Comparison of ENCODE assay signal across 8 mouse cellular contexts in the genomic region with DNA sequence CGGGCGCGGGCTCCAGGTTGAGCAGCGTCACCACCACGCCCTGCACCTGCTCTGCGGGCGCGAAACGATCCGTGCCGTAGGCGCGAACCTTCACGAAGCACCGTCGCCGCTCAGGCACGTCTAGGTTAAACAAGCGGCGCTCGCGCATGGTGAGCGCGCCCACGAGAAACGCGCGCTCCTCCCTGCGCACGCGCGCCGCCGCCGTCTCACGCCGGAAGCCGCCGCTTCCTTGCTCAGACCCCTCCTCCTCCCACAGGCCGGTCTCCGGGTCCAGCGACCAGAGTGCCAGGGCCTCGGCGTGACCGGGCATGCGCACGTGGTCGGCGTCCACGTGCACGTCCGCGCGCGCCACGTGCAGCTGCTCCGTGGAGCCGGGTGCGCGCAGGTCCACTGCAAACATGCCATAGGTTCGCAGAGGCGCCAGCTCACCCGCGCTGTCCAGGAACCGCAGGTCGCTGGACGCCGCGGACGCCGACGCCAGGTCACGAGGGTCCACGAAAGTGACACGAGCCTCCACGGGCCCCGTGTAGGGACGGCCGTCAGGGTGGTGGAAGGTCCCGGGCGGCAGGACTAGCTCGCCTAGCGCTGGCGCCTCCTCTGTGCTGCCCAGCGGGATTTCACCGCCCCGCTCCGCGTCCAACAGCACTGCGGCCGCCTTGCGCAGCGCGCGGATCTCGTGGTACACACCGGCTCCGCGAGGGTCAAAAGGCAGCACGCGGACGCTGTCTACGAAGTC. TPM values are rescaled to one million over a fixed set of nuclear protein-coding genes. Genes with fewer than 3 reads are reported as not detected.
DNase-seq lines count a peak whose midpoint lies in the region; ATAC-seq and TF ChIP-seq lines count a peak whose summit lies in the region.

No protein-coding gene starts in this region.

- H3K27ac ChIP-seq in brown adipose tissue, adult 24 weeks (replicated peaks; ENCODE audit: low read depth, low read length) = no peak overlapping the region
- H3K27ac ChIP-seq in heart, embryonic 15.5 days = no peak overlapping the region
- no peak overlapping the region for H3K27ac ChIP-seq in kidney, postnatal 0 days

- TF ChIP-seq POLR2A in lung, adult 2 months (IDR thresholded peaks at IDR 0.05; ENCODE audit: borderline replicate concordance, extremely low read depth, low read depth, low read length) = no peak

- H3K36me3 ChIP-seq in heart, embryonic 15.5 days = no peaks in the 10 kb centered on the region
- no peaks in the 10 kb centered on the region for H3K36me3 ChIP-seq in kidney, postnatal 0 days (ENCODE audit: insufficient read depth, low read length)

- H3K4me3 ChIP-seq in brown adipose tissue, adult 24 weeks (ENCODE audit: insufficient read depth, low read depth, low read length) = peak overlapping the region; percentile 42
- H3K4me3 ChIP-seq in heart, embryonic 15.5 days = peak overlapping the region; percentile 49
- peak overlapping the region; percentile 36 for H3K4me3 ChIP-seq in kidney, postnatal 0 days (replicated peaks; ENCODE audit: low read depth, low read length)
- H3K4me3 ChIP-seq in lung, adult 2 months (replicated peaks; ENCODE audit: extremely low read depth, low read depth, low read length) = peak overlapping the region; percentile 45

- DNase-seq in layer of hippocampus, adult 9-11 months = peak; percentile 50
- no peak for DNase-seq in layer of hippocampus, adult 8-10 months (ENCODE audit: low spot score in 2 of 2)
- DNase-seq in kidney, postnatal 0 days (ENCODE audit: low spot score) = peak; percentile 71
- DNase-seq in lung, adult 2 months = peak; percentile 12
- DNase-seq in retina, embryonic 14.5 days (ENCODE audit: low spot score) = peak; percentile 71

- H3K4me1 ChIP-seq in brown adipose tissue, adult 24 weeks (ENCODE audit: control insufficient read depth, insufficient read depth, insufficient read length, low read length) = peaks cover 3% of the 10 kb centered on the region; the same call in 1 of the 2 replicates
- peaks cover 33% of the 10 kb centered on the region for H3K4me1 ChIP-seq in heart, embryonic 15.5 days (replicated peaks)
- H3K4me1 ChIP-seq in kidney, postnatal 0 days (replicated peaks; ENCODE audit: insufficient read depth, low read length) = peaks cover 13% of the 10 kb centered on the region; the same call in 1 of the 2 replicates
- peaks cover 8% of the 10 kb centered on the region for H3K4me1 ChIP-seq in lung, adult 2 months (ENCODE audit: control insufficient read depth, insufficient read depth, low read length)

- peaks cover 97% of the 10 kb centered on the region for H3K27me3 ChIP-seq in heart, embryonic 15.5 days
- H3K27me3 ChIP-seq in kidney, postnatal 0 days (ENCODE audit: insufficient read depth, low read length) = peaks cover 79% of the 10 kb centered on the region

- whole genome bisulfite sequencing in heart, embryonic 15.5 days = 8% methylated on average over 101 of the region's 103 CpGs
- WGBS in kidney, postnatal 0 days = 8% methylated on average over 101 of the region's 103 CpGs
- WGBS in lung, adult 2 months = 5% methylated on average over 102 of the region's 103 CpGs

- peak overlapping the region; percentile 64 for H3K4me2 ChIP-seq in heart, embryonic 15.5 days
- peak overlapping the region; percentile 54 for H3K4me2 ChIP-seq in kidney, postnatal 0 days (ENCODE audit: low read length)

- peak overlapping the region; percentile 48 for H3K9ac ChIP-seq in heart, embryonic 15.5 days
- H3K9ac ChIP-seq in kidney, postnatal 0 days (ENCODE audit: low read depth, low read length) = no peak overlapping the region; the same call in 1 of the 2 replicates

- no peak for ATAC-seq in heart, embryonic 15.5 days (replicated peaks; ENCODE audit: insufficient number of reproducible peaks, insufficient read depth, low FRiP score, low read depth)
- ATAC-seq in kidney, postnatal 0 days (replicated peaks; ENCODE audit: low FRiP score, low read depth) = peak; percentile 57
- no peak for ATAC-seq in megakaryocyte-erythroid progenitor cell, adult 5-6 weeks (replicated peaks; ENCODE audit: low FRiP score, low TSS enrichment, poor library complexity, severe bottlenecking)

- no peak for TF ChIP-seq CTCF in kidney, postnatal 0 days (IDR thresholded peaks at IDR 0.05; ENCODE audit: low read depth)
- TF ChIP-seq CTCF in lung, adult 2 months (IDR thresholded peaks at IDR 0.05; ENCODE audit: insufficient read depth, low read length) = no peak

- no peaks in the 10 kb centered on the region for H3K9me3 ChIP-seq in heart, embryonic 15.5 days (replicated peaks)
- H3K9me3 ChIP-seq in kidney, postnatal 0 days (replicated peaks; ENCODE audit: low read length) = no peaks in the 10 kb centered on the region

RNA-seq across cellular contexts. Expression of a gene that starts 5.3 kb away (rescaled TPM):
- under 1 TPM; 0.57 to 0.62 (median 0.59) TPM for total RNA-seq in layer of hippocampus, adult 8-10 months (2022)
- not detected in 2 replicates for polyA plus RNA-seq in brown adipose tissue, adult 24 weeks (2012; ENCODE audit: insufficient read depth, insufficient read length, missing spikeins)
- 0.37 and 0.75 TPM in 2 replicates for polyA plus RNA-seq in heart, embryonic 15.5 days (2015; fragmentation: Nextera tagmentation; extraction: Ambion mirVana)
- polyA plus RNA-seq in kidney, postnatal 0 days (2015; fragmentation: Nextera tagmentation; extraction: Ambion mirVana) = 0.69 and 0.75 TPM in 2 replicates
- polyA plus RNA-seq in lung, adult 2 months (2012; rRNA removed) = 3.1 TPM in 2 replicates
- total RNA-seq in megakaryocyte-erythroid progenitor cell, adult 5-6 weeks (2014; fragmentation: Nextera tagmentation) = not detected in 2 replicates
- not detected in 2 replicates for total RNA-seq in megakaryocyte-erythroid progenitor cell, adult 5-6 weeks (2017)

RNA-seq across cellular contexts. Expression of a gene that starts 19.8 kb away (rescaled TPM):
- total RNA-seq in layer of hippocampus, adult 8-10 months (2022) = under 1 TPM in 2 of 4 experiments, not detected in 2; 0.41 to 0.47 TPM
- polyA plus RNA-seq in brown adipose tissue, adult 24 weeks (2012; ENCODE audit: insufficient read depth, insufficient read length, missing spikeins) = not detected in 2 replicates
- 1.5 and 1.8 TPM in 2 replicates for polyA plus RNA-seq in heart, embryonic 15.5 days (2015; fragmentation: Nextera tagmentation; extraction: Ambion mirVana)
- polyA plus RNA-seq in kidney, postnatal 0 days (2015; fragmentation: Nextera tagmentation; extraction: Ambion mirVana) = 3.8 and 4.0 TPM in 2 replicates
- 0.70 and 1.0 TPM in 2 replicates for polyA plus RNA-seq in lung, adult 2 months (2012; rRNA removed)
- 1.4 TPM in 1 of 2 replicates, not detected in the other for total RNA-seq in megakaryocyte-erythroid progenitor cell, adult 5-6 weeks (2014; fragmentation: Nextera tagmentation)
- total RNA-seq in megakaryocyte-erythroid progenitor cell, adult 5-6 weeks (2017) = 0.15 TPM in 1 of 2 replicates, not detected in the other

RNA-seq across cellular contexts. Expression of a gene that starts 20.2 kb away (rescaled TPM):
- total RNA-seq in layer of hippocampus, adult 8-10 months (2022) = 100 to 1,000 TPM in 3 of 4 experiments, 10 to 100 TPM in 1; 95.2 to 148 (median 127) TPM
- polyA plus RNA-seq in brown adipose tissue, adult 24 weeks (2012; ENCODE audit: insufficient read depth, insufficient read length, missing spikeins) = 437 and 615 TPM in 2 replicates
- polyA plus RNA-seq in heart, embryonic 15.5 days (2015; fragmentation: Nextera tagmentation; extraction: Ambion mirVana) = 316 and 390 TPM in 2 replicates
- polyA plus RNA-seq in kidney, postnatal 0 days (2015; fragmentation: Nextera tagmentation; extraction: Ambion mirVana) = 288 and 310 TPM in 2 replicates
- 96.8 and 103 TPM in 2 replicates for polyA plus RNA-seq in lung, adult 2 months (2012; rRNA removed)
- total RNA-seq in megakaryocyte-erythroid progenitor cell, adult 5-6 weeks (2014; fragmentation: Nextera tagmentation) = 110 and 122 TPM in 2 replicates
- total RNA-seq in megakaryocyte-erythroid progenitor cell, adult 5-6 weeks (2017) = 91.6 and 99.6 TPM in 2 replicates

RNA-seq across cellular contexts. Expression of a gene that starts 20.3 kb away (rescaled TPM):
- total RNA-seq in layer of hippocampus, adult 8-10 months (2022) = 10 to 100 TPM; 19.1 to 43.7 (median 32.3) TPM
- 8.4 and 10.4 TPM in 2 replicates for polyA plus RNA-seq in brown adipose tissue, adult 24 weeks (2012; ENCODE audit: insufficient read depth, insufficient read length, missing spikeins)
- 5.9 and 10.1 TPM in 2 replicates for polyA plus RNA-seq in heart, embryonic 15.5 days (2015; fragmentation: Nextera tagmentation; extraction: Ambion mirVana)
- polyA plus RNA-seq in kidney, postnatal 0 days (2015; fragmentation: Nextera tagmentation; extraction: Ambion mirVana) = 4.8 and 5.2 TPM in 2 replicates
- 3.5 and 5.3 TPM in 2 replicates for polyA plus RNA-seq in lung, adult 2 months (2012; rRNA removed)
- not detected in 2 replicates for total RNA-seq in megakaryocyte-erythroid progenitor cell, adult 5-6 weeks (2014; fragmentation: Nextera tagmentation)
- total RNA-seq in megakaryocyte-erythroid progenitor cell, adult 5-6 weeks (2017) = not detected in 2 replicates

RNA-seq across cellular contexts. Expression of a gene that starts 49.9 kb away (rescaled TPM):
- total RNA-seq in layer of hippocampus, adult 8-10 months (2022) = 10 to 100 TPM; 15.7 to 22.4 (median 20.7) TPM
- not detected in 2 replicates for polyA plus RNA-seq in brown adipose tissue, adult 24 weeks (2012; ENCODE audit: insufficient read depth, insufficient read length, missing spikeins)
- polyA plus RNA-seq in heart, embryonic 15.5 days (2015; fragmentation: Nextera tagmentation; extraction: Ambion mirVana) = 2.6 and 5.6 TPM in 2 replicates
- 7.7 and 8.3 TPM in 2 replicates for polyA plus RNA-seq in kidney, postnatal 0 days (2015; fragmentation: Nextera tagmentation; extraction: Ambion mirVana)
- 4.2 and 5.5 TPM in 2 replicates for polyA plus RNA-seq in lung, adult 2 months (2012; rRNA removed)
- total RNA-seq in megakaryocyte-erythroid progenitor cell, adult 5-6 weeks (2014; fragmentation: Nextera tagmentation) = 65.9 and 72.8 TPM in 2 replicates
- total RNA-seq in megakaryocyte-erythroid progenitor cell, adult 5-6 weeks (2017) = 20.7 and 33.7 TPM in 2 replicates

Comparison
In these comparisons a context has a peak if more than half of its experiments do, and no peak if none do; other contexts are left out.
1. DNase-seq: peak in layer of hippocampus, adult 9-11 months (single experiment), kidney, postnatal 0 days (single experiment), lung, adult 2 months (single experiment) and retina, embryonic 14.5 days (single experiment); none in layer of hippocampus, adult 8-10 months (0 of 2).
2. Peak in every context shown above with its lines, with median percentiles within 50 percentile points of each other: H3K4me3 ChIP-seq.